Mouse (Mus musculus) embryonic facial prominence, embryonic 12.5 days (tissue): Measurements from ENCODE around the gene Ifitm6. TPM values are rescaled to one million over a fixed set of nuclear protein-coding genes. Genes with fewer than 3 reads are reported as not detected.

Experiments used
- ATAC-seq: fragments of 200-750 bp; cut with Nextera tagmentation; 2 replicates; pipeline ENCODE4 v1.8.0; 2017; ENCODE audit not compliant: insufficient number of reproducible peaks, insufficient read depth, low FRiP score, low TSS enrichment
- H3K27ac ChIP-seq: fragments of 300-500 bp; sonication (generic); 2 replicates; pipeline ENCODE4 v1.5.1; 2016; ENCODE audit warnings: mild to moderate bottlenecking
- H3K27me3 ChIP-seq: fragments of 300-500 bp; sonication (generic); 2 replicates; pipeline ENCODE4 v1.6.1; 2016; ENCODE audit warnings: mild to moderate bottlenecking, moderate library complexity
- H3K36me3 ChIP-seq: fragments of 300-500 bp; sonication (generic); 2 replicates; pipeline ENCODE4 v1.6.1; 2016; ENCODE audit warnings: mild to moderate bottlenecking
- H3K4me1 ChIP-seq: fragments of 300-500 bp; sonication (generic); 2 replicates; pipeline ENCODE4 v1.6.1; 2016
- H3K4me2 ChIP-seq: fragments of 300-500 bp; sonication (generic); replicated peaks from 2 replicates; pipeline ENCODE4 v1.6.1; 2016; ENCODE audit warnings: mild to moderate bottlenecking, moderate library complexity
- H3K4me3 ChIP-seq: fragments of 300-500 bp; sonication (generic); 2 replicates; pipeline ENCODE4 v1.5.1; 2016; ENCODE audit warnings: mild to moderate bottlenecking
- H3K9ac ChIP-seq: fragments of 300-500 bp; sonication (generic); 2 replicates; pipeline ENCODE4 v1.6.1; 2016; ENCODE audit warnings: mild to moderate bottlenecking, moderate library complexity
- H3K9me3 ChIP-seq: fragments of 300-500 bp; sonication (generic); 2 replicates; pipeline ENCODE4 v1.6.1; 2016; ENCODE audit warnings: mild to moderate bottlenecking, moderate library complexity
- WGBS: fragments of 180-500 bp; shearing (Covaris S2); methylation state at CpG from one replicate; pipeline ENCODE4 v1.1.7; 2016; 5-methylcytosine and 5-hydroxymethylcytosine counted together
- polyA plus RNA-seq: library from polyadenylated mRNA; unstranded; fragments of >200 nt; fragmentation: Nextera tagmentation; extraction: Ambion mirVana; gene quantifications from 2 replicates; pipeline ENCODE4 v1.2.1, GENCODE M21; 2016

Gene Ifitm6
- polyA plus RNA-seq, 1 experiment from 2014 or later = 0.43 TPM

- Histone ChIP-seq H3K27ac (no peak overlapping the region), H3K27me3 (no peaks in the 10 kb centered on the region), H3K36me3 (no peaks in the 10 kb centered on the region), H3K9me3 (no peaks in the 10 kb centered on the region), H3K9ac (no peak overlapping the region), H3K4me3 (no peak overlapping the region), H3K4me1 (no peaks in the 10 kb centered on the region), H3K4me2 (no peak overlapping the region)
- ATAC-seq = no peak
- 79% methylated on average over 5 of the region's 5 CpGs for WGBS
Observed at GRCm38 (mm10) chr7:141003248-141004010, 14.3 kb downstream of the Ifitm6 start.

- Histone ChIP-seq H3K27me3 (no peaks in the 10 kb centered on the region), H3K4me2 (no peak overlapping the region), H3K9me3 (no peaks in the 10 kb centered on the region), H3K27ac (no peak overlapping the region), H3K4me1 (no peaks in the 10 kb centered on the region), H3K4me3 (no peak overlapping the region), H3K36me3 (no peaks in the 10 kb centered on the region), H3K9ac (no peak overlapping the region)
- WGBS = 81% methylated on average over 15 of the region's 15 CpGs
- no peak for ATAC-seq
Observed at GRCm38 (mm10) chr7:141000881-141001708, 16.6 kb downstream of the Ifitm6 start.

DNA sequence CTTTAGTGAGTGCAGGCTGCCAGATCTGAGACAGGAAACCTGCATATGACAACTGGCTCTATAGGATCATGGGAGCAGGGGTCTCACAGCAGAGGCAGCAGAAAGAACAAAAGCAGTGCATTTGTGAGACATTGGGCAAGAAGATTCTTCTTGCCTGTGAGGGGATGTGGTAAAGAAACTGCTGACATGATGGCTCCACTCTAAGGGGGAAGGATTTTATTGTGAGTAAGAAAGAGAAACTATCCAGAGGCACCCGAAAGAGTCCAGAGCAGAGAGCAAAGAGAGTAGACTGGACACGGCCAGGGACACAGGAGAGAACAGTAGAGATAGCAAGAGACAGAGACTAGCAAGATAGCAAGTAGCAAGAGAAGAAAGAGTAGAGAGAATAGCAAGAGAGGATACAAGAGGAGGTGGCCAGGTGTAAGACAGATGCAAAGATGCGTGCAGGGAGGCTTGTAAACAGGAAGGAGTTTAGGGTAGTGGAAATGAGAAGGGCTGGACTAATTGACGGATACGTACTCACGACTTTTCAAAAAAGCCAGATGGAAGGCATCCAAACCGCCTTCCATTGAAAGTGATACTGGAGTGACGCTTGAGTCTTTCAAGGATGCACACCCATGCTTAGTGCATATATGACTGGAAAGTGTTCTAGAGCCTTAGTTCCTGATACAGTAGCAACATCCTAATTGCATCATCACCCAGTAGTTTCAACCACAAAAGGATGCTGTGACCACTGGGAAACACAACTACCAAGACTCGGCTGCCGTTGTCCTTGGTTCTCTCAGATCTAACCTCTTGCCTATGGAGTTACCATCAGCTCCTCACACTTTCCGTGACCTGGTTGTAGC, 18.6 kb downstream of the Ifitm6 start:
- Histone ChIP-seq H3K36me3 (no peaks in the 10 kb centered on the region), H3K9ac (no peak overlapping the region), H3K9me3 (no peaks in the 10 kb centered on the region), H3K27me3 (no peaks in the 10 kb centered on the region), H3K27ac (no peak overlapping the region), H3K4me2 (no peak overlapping the region), H3K4me3 (no peak overlapping the region), H3K4me1 (no peaks in the 10 kb centered on the region)
- 89% methylated on average over 11 of the region's 11 CpGs for WGBS
- ATAC-seq = no peak

DNA sequence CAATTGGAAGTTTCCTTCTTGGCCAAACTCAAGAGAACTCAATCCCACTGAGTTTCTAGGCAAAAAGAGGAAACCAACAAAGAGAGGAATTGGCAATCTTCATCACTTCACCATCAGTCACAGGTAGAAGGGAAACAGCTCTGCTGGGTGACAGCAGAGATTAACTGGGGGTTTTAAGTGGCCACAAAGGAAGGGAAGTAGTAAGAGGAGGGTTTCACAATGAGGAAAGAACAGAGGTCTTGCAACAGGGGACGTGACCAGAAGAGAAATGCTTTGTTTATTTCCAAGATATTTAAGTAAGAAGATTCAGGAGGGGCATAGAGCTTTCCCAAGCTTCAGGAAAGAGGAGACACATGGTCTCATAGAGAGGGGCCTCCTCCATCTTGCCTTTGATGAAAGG, 19.9 kb downstream of the Ifitm6 start:
- Histone ChIP-seq H3K9ac (no peak overlapping the region), H3K36me3 (no peaks in the 10 kb centered on the region), H3K4me2 (no peak overlapping the region), H3K4me3 (no peak overlapping the region), H3K4me1 (no peaks in the 10 kb centered on the region), H3K27me3 (no peaks in the 10 kb centered on the region), H3K9me3 (no peaks in the 10 kb centered on the region), H3K27ac (no peak overlapping the region)
- ATAC-seq = no peak
- 56% methylated on average over 1 of the region's 1 CpGs for WGBS

DNA sequence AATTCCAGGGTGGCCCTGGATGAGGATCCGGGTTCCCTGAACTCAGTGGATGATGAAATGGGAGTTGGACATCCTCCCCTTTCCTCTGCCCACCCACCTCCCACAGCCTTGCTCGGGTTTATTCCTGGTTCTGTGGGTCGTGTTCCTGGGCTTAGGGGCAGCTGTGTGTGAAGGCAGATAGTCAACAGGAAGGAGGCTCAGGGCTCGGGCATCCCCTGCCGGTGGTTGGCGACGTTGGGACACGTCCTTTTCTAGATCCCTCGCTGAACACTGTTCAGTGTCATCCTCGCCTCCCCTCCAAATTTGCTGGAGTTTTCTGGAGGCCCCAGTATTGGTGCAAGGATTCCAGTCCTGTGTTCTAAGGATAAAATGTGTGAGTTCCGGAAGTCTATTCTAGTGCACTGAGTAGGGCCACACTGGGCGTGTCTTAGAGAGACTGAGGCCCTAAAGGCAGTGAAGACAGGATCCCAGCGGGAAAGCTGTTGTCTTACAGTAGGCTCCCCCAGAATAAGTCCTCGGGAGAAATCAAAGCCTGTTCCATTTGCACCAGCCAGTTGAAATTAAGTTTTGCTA, 26.5 kb downstream of the Ifitm6 start:
- no peak for ATAC-seq
- H3K36me3 ChIP-seq = no peaks in the 10 kb centered on the region
- H3K4me3 ChIP-seq = no peak overlapping the region
- no peaks in the 10 kb centered on the region for H3K27me3 ChIP-seq
- WGBS = 89% methylated on average over 14 of the region's 14 CpGs
- 0 out of 2 replicates have a peak, but pooled peaks cover 3% of the 10 kb centered on the region for H3K4me1 ChIP-seq
- no peak overlapping the region for H3K27ac ChIP-seq
- no peak overlapping the region for H3K4me2 ChIP-seq
- no peak overlapping the region for H3K9ac ChIP-seq
- H3K9me3 ChIP-seq = no peaks in the 10 kb centered on the region

- WGBS = 53% methylated on average over 5 of the region's 5 CpGs
Observed at GRCm38 (mm10) chr7:140990622-140991021, 27.1 kb downstream of the Ifitm6 start.

DNA sequence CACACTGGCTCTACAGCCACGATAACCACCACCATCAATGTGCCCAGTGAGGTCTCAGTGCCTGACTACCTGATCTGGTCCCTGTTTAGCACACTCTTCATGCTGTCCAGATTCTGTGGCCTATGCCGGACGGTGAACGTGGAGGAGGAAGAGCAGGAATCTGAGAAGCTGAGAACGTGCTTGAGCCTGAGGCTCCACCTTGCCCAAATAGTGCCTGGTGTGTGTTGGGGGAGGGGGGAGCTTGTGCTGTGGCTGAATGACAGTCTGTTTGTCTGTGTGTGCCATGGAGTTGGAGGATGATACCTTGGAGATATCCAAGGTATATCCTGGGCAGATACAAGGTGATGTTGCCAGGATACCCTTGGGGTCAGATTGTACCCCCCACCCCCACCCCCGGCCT, 27.5 kb downstream of the Ifitm6 start:
- no peak overlapping the region for H3K27ac ChIP-seq
- 50% methylated on average over 6 of the region's 6 CpGs for WGBS
- 0 out of 2 replicates have a peak, but pooled peaks cover 3% of the 10 kb centered on the region for H3K4me1 ChIP-seq
- ATAC-seq = no peak
- H3K4me2 ChIP-seq = no peak overlapping the region
- H3K4me3 ChIP-seq = no peak overlapping the region
- no peak overlapping the region for H3K9ac ChIP-seq
- no peaks in the 10 kb centered on the region for H3K27me3 ChIP-seq
- no peaks in the 10 kb centered on the region for H3K36me3 ChIP-seq
- H3K9me3 ChIP-seq = no peaks in the 10 kb centered on the region

More at GRCm38 (mm10) chr7:140990622-140991021, 27.1 kb downstream of the Ifitm6 start:
- Histone ChIP-seq H3K27me3 (no peaks in the 10 kb centered on the region), H3K9ac (no peak overlapping the region), H3K4me1 (0 out of 2 replicates have a peak, but pooled peaks cover 3% of the 10 kb centered on the region), H3K36me3 (no peaks in the 10 kb centered on the region), H3K4me3 (no peak overlapping the region), H3K9me3 (no peaks in the 10 kb centered on the region), H3K4me2 (no peak overlapping the region), H3K27ac (no peak overlapping the region)
- ATAC-seq = no peak

DNA sequence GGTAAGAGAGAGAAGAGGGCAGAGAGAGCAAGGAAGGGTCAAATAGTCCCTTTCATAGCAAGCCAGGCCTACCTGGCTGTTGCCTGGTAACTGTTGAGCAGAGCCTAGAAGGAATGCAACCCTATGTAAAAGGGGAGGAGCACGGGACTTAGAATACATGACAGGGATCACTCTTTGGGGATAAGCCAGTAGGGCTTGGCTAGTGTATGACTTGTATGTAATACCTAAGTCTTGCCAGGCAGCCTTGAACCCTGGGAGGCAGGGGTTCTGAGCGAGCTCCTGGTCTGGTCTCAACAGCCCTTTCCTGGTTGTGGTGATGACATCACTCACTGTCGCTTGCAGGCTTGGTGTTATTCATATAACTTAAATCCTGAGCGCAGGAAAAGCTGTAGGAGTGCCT, 28.7 kb downstream of the Ifitm6 start:
- Histone ChIP-seq H3K4me1 (0 out of 2 replicates have a peak, but pooled peaks cover 3% of the 10 kb centered on the region), H3K27ac (no peak overlapping the region), H3K9me3 (no peaks in the 10 kb centered on the region), H3K4me2 (no peak overlapping the region), H3K36me3 (no peaks in the 10 kb centered on the region), H3K4me3 (no peak overlapping the region), H3K27me3 (no peaks in the 10 kb centered on the region), H3K9ac (no peak overlapping the region)
- ATAC-seq = no peak
- 80% methylated on average over 4 of the region's 4 CpGs for WGBS

DNA sequence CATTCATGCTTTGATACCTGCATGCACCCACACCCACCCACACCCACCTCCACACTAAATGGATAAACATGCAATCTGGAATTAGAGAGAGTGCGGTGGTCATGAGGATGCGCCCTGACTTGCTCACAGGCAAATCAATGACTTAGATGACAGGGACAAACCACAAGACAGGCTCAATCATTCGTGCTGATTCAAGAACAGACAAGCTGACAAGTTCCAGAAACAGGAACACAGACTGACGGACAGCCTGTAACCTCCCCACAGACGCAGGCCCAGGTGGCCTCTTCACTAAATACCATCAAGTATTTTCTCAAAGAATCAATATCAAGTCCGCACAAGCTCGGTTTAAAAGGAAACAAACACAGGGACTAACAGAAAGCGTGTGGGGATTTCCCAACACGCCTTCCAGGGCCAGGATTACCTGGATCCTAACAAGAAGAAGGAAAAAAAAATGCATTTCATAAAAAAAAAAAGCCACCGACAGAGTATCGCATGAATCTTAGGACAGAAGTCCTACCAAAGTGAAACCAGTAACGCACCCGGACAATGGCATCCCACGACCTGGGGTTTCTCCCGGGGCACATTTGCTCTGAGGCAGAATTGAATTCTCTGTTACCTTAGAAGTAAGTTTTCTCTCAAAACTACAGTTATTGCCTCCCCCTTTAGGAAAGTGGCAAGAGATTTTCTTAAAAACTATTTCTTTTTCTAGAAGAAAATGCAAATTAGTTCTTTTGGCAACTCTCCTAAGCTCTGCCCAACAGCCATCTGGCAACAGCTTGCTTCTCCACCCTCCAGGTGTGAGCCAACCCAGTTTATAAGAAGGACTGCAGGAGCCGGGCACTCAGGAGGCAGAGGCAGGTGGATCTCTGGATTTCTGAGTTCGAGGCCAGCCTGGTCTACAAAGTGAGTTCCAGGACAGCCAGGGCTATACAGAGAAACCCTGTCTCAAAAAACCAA, 30.3 kb downstream of the Ifitm6 start:
- no peak overlapping the region for H3K4me2 ChIP-seq
- WGBS = 80% methylated on average over 17 of the region's 17 CpGs

DNA sequence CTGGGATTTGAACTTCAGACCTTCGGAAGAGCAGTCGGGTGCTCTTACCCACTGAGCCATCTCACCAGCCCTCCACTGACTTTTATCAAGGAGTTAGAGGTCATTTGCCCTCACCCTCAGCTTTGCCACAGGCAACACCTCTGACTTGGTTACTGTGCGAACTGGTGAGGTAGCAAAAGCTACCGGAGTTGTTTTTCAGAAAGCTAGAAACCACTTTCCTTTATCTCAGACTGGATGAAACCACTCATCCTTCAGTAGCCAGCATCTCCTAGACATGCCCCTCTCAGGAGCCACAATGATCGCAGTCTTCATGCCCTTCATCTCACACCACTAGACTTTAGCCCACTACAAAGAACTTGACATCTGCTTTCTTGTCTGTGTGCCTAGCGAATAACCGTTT, 34.8 kb downstream of the Ifitm6 start:
- Histone ChIP-seq H3K27me3 (no peaks in the 10 kb centered on the region), H3K27ac (no peak overlapping the region), H3K4me1 (no peaks in the 10 kb centered on the region), H3K9ac (no peak overlapping the region), H3K4me3 (no peak overlapping the region), H3K36me3 (no peaks in the 10 kb centered on the region), H3K4me2 (no peak overlapping the region), H3K9me3 (no peaks in the 10 kb centered on the region)
- 88% methylated on average over 7 of the region's 7 CpGs for WGBS
- ATAC-seq = no peak

More for the DNA sequence above, 30.3 kb downstream of the Ifitm6 start:
- ATAC-seq = no peak
- Histone ChIP-seq H3K4me3 (no peak overlapping the region), H3K9ac (no peak overlapping the region), H3K27me3 (no peaks in the 10 kb centered on the region), H3K9me3 (no peaks in the 10 kb centered on the region), H3K4me1 (0 out of 2 replicates have a peak, but pooled peaks cover 3% of the 10 kb centered on the region), H3K27ac (no peak overlapping the region), H3K36me3 (no peaks in the 10 kb centered on the region)
